Mouse (Mus musculus) liver, embryonic 14.5 days (tissue): ENCODE results near the gene Hist2h2aa2.
"Not testable (repeated sequence)": the region's sequence is repeated elsewhere in the genome, so short reads cannot be mapped to it uniquely, and the experiment has no call there.

Source experiments
- CTCF ChIP-seq: IDR thresholded peaks from 2 replicates; pipeline ENCODE4 v1.5.1; 2016; ENCODE audit warnings: antibody characterized with exemption, low read depth, control low read depth
- EP300 ChIP-seq: IDR thresholded peaks from 2 replicates; pipeline ENCODE4 v1.6.1; 2016; ENCODE audit warnings: antibody characterized with exemption, low read depth

GRCm38 (mm10) chr3:96246427-96246856 is 6.4 kb upstream of the Hist2h2aa2 start, which contains the start of gene Hist2h3c1:
- TF ChIP-seq CTCF, EP300: not testable (repeated sequence)
